Mouse (Mus musculus): ENCODE measurements around the gene Wdfy1.

Wdfy1 gene

GRCm38 (mm10) chr1:79657411-79657810, 118.5 kb downstream of the Wdfy1 start:
- DNase-seq (ENCODE audit: low spot score): no peak

GRCm38 (mm10) chr1:79655819-79656555, 120.0 kb downstream of the Wdfy1 start:
- no peak for DNase-seq (ENCODE audit: low spot score)

GRCm38 (mm10) chr1:79654948-79655347, 121.0 kb downstream of the Wdfy1 start:
- no peak for DNase-seq (ENCODE audit: low spot score)
